Mouse (Mus musculus): Measurements from ENCODE around the gene Dcxr. TPM values are rescaled to one million over a fixed set of nuclear protein-coding genes. Genes with fewer than 3 reads are reported as not detected.
"Not testable (repeated sequence)": the region's sequence is repeated elsewhere in the genome, so short reads cannot be mapped to it uniquely, and the experiment has no call there.

Gene Dcxr
- total RNA-seq (2015; ENCODE audit: low replicate concordance) (6.1 and 6.5 TPM in 2 replicates), total RNA-seq (2017; ENCODE audit: low replicate concordance) (1.9 and 3.1 TPM in 2 replicates)

GRCm38 (mm10) chr11:120727169-120727527 is at the start of gene Dcxr:
Gene Dcxr, minus strand, starts transcription at chr11:120727281.
- peak; percentile 68 for ATAC-seq (replicated peaks; ENCODE audit: low FRiP score, poor library complexity, severe bottlenecking)

GRCm38 (mm10) chr11:120775774-120776469 is 48.8 kb upstream of the Dcxr start:
- ATAC-seq (replicated peaks; ENCODE audit: low FRiP score, poor library complexity, severe bottlenecking), result peak; percentile 91

- no peak for ATAC-seq (replicated peaks; ENCODE audit: low FRiP score, poor library complexity, severe bottlenecking)
These were observed 46.5 kb upstream of the Dcxr start for GRCm38 (mm10) chr11:120773463-120774190.

DNA sequence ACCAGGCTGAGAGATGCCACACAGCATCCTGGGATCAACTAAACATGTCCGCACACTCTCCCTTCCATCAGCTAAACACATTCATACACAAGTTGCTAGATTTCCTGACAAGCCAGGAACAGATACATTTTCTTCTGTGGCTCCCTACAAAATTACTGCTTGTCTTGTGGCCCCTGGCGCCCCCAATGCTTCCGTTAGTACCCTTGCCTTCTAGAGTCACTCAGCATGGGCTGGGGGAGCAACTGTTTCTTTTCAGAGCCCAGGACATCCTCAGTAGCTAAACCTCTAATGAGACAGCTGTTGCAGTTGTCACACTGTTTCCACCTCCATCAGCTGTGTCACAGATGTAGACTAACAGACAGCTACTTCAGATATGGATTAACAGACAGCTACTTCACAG is 45.7 kb upstream of the Dcxr start:
- ATAC-seq (replicated peaks; ENCODE audit: low FRiP score, poor library complexity, severe bottlenecking), result no peak

DNA sequence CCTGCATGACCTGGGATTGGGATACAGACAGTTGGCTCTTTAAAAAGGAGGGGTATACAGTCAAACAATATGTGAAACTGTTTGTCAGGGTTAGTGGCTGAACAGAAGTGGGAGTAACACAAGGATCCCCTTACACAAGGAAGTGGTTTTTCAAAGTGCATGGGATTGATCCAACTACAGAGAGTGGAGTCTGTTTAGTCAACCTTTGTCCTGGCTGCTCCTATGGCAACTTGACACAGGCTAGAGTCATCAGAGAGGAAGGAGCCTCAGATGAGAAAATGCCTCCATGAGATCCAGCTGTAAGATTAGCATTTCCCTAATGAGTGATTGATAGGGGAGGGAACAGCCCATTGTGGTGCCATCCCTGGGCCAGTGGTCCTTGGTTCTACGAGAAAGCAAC is 41.1 kb upstream of the Dcxr start:
- ATAC-seq (replicated peaks; ENCODE audit: low FRiP score, poor library complexity, severe bottlenecking), result no peak

GRCm38 (mm10) chr11:120767023-120767422 is 39.9 kb upstream of the Dcxr start:
- ATAC-seq (replicated peaks; ENCODE audit: low FRiP score, poor library complexity, severe bottlenecking), result peak; percentile 16; the same call in 1 of the 2 replicates

GRCm38 (mm10) chr11:120763121-120763999 is 36.3 kb upstream of the Dcxr start:
- ATAC-seq (replicated peaks; ENCODE audit: low FRiP score, poor library complexity, severe bottlenecking), result 0 out of 2 replicates have a peak, but pooled peaks have one; percentile 30

DNA sequence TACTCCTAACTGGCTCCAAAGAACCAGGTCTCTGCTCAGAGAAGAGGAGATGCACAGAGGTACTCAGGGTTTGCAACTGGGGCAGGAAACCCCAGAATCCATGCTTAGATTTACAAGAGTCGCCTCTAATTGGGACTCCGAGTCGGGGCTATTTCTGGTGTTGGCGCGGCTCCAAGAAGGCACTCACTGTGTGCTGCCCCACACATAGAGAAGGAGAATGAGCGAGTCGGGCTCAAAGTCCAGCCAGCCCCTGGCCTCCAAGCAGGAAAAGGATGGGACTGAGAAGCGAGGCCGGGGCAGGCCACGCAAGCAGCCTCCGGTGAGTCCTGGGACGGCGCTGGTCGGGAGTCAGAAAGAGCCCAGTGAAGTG is 35.6 kb upstream of the Dcxr start, which contains the start of gene Hmga1b:
Hmga1b (plus strand) TSS at position 123 of the 370 bp plus-strand sequence.
- not testable (repeated sequence) for ATAC-seq (replicated peaks; ENCODE audit: low FRiP score, poor library complexity, severe bottlenecking)

DNA sequence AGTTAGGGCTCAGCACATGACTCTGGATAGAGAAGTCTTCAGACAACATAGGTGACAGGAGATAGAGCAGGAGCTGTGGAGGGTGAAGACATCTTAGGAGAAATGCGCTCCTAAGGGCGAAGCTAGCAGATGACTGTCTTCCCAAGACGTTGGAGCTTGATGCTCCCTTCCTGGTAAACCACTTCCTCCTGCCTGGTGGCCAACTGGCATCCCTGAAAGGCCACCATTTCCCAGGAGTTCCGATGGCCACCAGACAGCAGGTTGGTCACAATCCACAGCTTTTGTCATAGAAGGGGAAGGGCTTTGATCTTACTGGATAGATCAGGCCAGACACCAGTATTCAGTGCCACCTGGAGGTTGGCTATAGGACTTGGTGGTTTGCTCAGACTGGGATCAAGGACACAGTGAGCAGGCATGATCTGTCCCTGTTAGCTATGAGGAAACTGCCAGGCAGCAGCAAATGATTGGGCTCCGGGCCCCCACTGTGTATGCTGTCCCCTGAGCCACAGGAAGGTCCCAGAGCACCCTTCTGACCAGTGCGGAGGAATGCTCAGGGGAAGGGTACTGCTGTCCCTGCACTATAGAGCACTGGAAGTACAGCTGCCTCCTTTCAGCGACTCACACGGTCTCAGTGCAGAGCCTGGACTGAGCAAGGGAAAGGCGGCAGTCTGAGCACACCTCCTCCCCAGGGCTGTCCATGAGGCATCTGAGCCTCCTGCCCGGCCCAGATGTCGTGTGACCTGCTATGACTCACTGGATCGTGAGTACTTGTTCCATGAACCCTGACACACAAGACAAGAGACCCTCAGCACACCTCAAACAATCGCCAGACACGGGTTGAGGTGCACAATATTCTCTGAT is 35.0 kb upstream of the Dcxr start:
- ATAC-seq (replicated peaks; ENCODE audit: low FRiP score, poor library complexity, severe bottlenecking), result no peak

- no peak for ATAC-seq (replicated peaks; ENCODE audit: low FRiP score, poor library complexity, severe bottlenecking)
These were observed 33.2 kb upstream of the Dcxr start for GRCm38 (mm10) chr11:120760236-120760635.

- ATAC-seq (replicated peaks; ENCODE audit: low FRiP score, poor library complexity, severe bottlenecking), result no peak
These were observed 24.5 kb upstream of the Dcxr start for GRCm38 (mm10) chr11:120751606-120752005.

GRCm38 (mm10) chr11:120749430-120749829 is 22.3 kb upstream of the Dcxr start:
- ATAC-seq (replicated peaks; ENCODE audit: low FRiP score, poor library complexity, severe bottlenecking), result peak; percentile 73; the same call in 1 of the 2 replicates

DNA sequence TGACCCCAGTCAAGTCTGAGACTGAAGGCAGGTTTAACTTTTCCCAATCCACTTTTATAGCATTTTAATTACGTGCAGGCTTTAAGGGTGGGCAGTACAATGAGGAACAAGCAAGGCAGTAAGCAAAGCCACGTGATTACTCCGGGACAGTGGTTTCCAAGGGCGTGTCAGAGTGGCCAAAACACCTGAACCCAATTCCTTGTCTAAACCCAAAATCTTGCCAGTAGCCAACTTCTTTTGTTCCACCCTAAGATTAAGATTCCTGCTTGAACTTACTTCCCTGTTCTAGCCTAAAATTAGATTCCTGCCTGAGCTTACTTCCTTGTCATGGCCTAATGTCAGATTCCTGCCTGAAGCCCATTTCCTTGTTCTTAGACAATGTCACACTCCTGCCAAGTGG is 20.9 kb upstream of the Dcxr start:
- ATAC-seq (replicated peaks; ENCODE audit: low FRiP score, poor library complexity, severe bottlenecking), result no peak

DNA sequence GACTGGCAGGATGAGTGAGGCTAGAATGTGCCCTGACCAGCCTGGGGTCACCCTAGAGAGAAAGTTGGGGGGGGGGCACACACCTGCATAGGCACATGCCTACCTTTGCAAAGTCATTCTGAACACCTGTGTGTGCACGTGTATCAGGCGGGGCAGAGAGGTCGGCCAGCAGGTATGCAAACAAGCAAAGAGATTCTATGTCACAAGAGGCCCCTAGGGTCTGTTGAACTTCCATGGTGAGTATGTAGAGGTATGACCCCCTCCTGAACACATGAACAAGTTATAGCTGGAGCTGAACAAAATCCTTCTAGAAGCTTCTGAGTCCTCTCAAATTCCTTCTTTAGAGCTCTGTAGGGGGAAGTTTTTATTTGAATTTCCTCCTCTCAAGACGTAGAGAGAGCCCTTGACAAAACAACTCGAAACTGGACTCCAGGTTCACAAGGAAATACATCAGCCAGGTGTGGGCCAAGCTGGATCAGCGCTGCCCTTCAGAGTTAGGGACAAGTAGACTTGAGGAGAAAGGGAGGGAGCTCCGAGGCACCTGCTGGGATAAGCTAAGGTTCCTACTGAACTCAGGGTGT is 17.1 kb upstream of the Dcxr start:
- no peak for ATAC-seq (replicated peaks; ENCODE audit: low FRiP score, poor library complexity, severe bottlenecking)

DNA sequence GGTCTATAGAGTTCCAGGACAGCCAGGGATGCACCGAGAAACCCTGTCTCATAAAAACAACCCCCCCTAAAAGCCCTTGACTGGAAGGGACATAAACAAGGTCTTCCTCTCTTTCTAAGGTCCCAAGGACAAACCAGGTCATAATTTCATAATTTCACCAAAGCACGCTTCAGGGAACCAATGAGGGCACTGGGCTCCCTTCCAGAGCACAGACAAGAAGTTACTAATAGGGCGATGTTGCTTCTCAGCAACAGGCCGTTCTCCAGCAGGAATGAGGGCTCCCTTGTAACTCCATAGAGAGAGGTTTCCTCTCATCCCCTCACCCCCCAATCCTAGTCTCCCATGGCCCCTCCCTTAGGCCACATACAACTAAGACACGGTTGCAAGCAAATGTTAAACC is 13.9 kb upstream of the Dcxr start:
- no peak for ATAC-seq (replicated peaks; ENCODE audit: low FRiP score, poor library complexity, severe bottlenecking)

DNA sequence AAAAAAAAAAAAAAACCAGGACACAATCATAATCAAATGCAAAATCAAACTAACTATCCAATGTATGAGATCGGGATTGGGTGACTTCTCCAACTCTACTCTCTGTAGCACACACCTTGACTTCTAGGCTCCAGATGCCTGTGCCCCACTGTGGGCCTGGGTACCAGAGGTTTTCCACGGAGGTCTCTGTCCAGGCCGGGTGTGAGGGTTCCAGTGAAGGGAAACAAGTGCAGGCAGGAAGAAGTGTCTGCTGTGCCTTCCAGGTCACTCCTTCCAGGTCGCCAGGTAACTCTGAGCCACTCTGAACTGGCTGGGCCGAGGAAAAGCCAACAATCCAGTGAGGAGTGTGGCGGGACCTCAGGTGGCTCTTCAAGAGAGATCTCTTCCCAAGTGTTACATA is 9.3 kb upstream of the Dcxr start:
- ATAC-seq (replicated peaks; ENCODE audit: low FRiP score, poor library complexity, severe bottlenecking), result no peak

DNA sequence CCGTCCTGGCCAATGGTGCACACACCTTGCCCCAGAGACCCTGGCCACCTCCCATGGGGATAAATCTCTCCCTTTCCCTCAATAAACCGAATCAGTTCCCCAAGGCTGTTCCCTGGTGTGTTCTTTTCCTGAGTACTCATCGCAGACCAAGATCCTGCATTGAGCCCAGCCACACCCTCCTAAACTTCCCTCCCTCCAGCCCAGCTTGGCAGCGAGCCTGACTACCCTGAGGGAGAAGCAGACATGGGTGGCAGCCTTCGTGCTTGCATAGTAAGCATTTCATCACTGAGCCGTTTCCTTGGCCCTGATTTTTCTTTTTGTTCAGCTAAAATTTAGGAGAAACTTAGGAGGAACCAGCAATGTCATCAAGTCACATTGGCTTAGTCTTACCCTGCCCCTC is 6.4 kb upstream of the Dcxr start:
- no peak for ATAC-seq (replicated peaks; ENCODE audit: low FRiP score, poor library complexity, severe bottlenecking)

DNA sequence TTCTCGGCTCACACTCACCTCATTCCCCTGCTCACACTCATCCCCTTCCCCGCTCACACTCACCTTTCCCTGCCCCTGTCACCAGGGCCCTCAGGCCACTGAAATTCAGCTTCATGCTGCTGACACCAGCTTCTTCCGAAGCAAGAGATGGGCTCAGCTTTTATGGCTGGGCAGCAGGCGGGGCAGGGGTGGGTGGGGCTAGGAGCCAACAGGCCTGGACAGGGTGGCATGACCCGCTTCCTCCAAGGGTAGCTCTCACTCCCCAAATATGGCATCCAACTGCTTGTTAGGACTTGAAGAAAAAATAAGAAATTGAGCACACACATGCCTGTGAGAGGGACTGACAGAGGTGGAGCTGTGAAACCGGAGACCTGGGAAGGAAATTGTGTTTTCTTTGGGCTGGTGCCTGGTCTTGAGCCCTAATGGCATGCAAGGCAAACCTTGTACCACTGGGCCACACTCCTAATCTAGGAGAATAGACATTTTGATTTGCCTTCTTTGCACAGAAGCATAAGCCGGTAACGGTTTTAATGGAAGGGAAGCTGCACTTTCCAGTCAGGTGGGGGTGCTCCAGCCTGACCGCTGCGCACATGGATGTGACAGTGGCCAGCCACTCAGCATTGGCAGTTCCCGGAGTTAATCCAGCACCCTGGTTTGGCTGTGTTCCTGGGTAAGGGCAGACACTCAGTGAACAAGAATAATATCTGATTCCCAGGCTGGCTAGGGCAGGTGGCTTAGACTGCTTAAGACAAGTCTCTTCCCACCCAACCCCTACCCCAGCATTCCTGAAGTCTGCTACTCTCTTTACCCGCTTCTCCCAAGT is 5.0 kb upstream of the Dcxr start, which contains the start of gene Cbr2:
Cbr2 (minus strand) TSS at position 257 of the 823 bp plus-strand sequence.
- ATAC-seq (replicated peaks; ENCODE audit: low FRiP score, poor library complexity, severe bottlenecking), result no peak

Measured in erythroblast, adult 5-6 weeks (primary cell).